Mouse (Mus musculus) spleen, postnatal 4 days (tissue): Measurements from ENCODE around the gene Tmem26.

Source experiments
- DNase-seq, 2 experiments: peaks; one replicate each; pipeline ENCODE4 v3.0.0; 2022; ENCODE audit warnings: low spot score in 2 of 2

Gene Tmem26

DNA sequence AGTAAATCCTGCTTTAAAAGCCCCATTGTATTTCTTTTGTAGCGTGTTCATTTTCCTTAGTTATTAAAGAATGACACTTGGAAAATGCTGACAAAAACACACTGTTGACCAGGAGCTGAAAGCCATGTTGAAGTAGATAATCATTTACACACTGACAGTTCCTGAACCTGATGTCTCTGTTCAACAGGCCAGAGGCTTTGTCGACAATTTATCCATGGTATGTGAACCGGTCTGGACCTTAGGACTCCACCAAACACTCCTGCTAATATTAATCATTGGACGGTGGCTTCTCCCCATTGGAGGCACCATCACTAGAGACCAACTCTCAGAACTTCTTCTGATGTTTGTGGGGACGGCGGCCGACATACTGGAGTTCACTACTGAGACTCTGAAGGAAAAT is 27.5 kb downstream of the Tmem26 start:
- no peak for DNase-seq

GRCm38 (mm10) chr10:68759238-68759637 is 35.8 kb downstream of the Tmem26 start:
- no peak for DNase-seq

DNA sequence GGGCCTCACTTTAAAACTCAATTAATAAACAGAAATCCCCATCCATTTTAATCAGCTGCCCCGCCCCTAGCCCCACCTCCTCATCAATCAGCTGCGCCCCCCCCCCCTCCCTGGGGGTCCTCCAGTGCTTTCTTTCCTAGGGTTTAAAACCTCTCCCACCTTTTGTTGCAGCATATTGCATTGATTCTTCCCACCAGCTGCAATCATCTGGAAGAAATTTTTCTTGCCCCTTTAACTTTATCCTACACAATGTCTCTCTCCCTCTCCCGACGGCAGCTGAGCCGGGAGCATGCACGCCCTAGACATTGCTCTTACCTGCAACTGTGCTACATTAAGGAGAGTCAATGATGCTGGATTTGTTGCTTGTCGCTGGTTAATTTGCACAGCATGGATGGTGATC is 36.3 kb downstream of the Tmem26 start:
- no peak for DNase-seq

DNA sequence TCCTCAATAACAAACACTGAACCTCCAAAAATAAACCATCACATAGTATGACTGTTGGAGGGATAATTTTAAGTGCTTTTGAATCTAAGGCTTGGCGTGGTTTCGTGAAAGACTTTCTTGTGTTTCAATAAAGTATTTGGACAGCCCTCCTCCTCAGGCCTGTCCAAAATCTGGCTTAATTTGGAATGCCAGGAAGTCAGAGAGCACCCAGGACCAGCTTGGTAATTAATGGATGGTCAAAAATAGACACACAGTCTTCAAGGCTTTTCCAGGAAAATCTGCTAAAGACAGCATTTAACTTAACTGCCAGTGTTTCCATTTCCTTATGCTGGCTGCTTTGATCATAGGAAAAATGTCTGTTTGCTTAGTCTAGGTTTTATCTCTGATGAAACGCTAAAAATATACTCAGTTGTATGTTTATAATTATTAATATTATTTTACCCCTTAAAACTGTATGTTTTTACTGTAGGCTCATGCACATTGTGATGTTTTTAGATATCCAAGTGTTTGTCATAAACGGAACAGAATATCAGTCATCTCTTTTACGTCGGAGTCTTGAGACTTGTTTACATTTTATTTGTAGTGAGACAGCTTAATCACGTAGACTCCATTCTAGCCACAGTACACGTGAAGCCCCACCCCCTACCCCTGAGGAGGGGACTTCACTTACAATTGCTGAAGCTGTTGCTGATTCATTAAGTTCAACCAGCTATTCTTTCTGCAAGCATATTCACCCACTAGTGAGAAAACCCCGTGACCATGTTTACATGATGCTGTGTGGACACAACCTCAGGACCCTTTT is 57.8 kb downstream of the Tmem26 start:
- DNase-seq: no peak

- no peak for DNase-seq
Measured at GRCm38 (mm10) chr10:68782724-68783123, 59.3 kb downstream of the Tmem26 start.

DNA sequence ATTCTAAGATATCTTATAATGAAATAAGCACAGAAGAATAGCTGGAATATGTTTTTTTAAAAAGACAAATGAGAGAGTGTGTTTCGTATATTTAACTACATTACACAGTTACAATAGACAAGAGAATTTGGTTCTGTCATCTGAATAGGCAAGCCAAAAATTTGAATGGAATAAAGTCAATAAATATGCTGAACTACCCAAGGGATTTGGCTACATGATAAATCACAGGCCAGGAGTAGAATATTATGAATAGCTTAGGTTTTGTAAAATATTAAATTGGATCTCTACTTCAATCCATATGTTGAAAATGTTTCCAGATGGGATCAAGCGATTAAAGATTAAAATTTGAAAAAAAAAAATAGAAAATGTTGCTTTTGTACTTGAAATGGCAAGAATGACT is 60.4 kb downstream of the Tmem26 start:
- DNase-seq: no peak

DNA sequence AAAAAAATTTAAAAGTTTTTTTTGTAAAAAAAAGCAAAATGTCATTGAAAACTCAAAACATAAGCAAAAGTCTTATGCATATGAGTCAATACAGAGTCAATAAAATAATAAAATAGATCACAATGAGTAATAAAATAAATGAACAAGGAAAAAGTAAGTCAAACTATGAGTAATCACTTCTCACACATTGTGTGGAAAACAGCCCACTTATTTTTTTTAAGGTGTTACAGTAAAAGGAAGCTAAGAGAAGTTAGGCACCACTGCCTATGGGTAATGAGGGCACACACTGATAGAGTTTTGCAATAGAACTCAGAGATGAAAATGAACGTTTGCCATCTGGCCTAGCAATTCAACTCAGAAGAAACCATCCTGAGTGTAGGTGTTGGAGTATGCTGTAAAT is 61.0 kb downstream of the Tmem26 start:
- DNase-seq: no peak

DNA sequence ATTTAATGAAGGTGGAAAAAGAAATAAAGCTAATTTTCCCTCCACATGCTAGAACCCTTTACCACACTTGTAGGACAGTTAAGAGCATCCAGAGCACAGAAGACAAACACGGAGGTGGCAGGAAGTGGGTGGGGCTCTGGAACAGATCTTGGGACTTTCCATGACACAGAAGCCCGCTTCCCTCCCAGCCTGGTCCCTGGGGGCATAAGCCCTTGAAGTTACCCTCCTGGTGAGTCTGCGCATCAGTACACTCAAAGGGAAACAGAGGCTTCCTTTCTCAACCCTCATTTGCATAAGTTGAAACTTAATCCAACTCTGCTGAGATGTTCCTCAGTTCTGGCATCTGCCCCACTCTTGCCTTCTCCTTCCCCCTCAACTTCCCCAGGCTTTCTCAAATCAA is 72.0 kb downstream of the Tmem26 start:
- DNase-seq: no peak

GRCm38 (mm10) chr10:68799883-68800282 is 76.4 kb downstream of the Tmem26 start:
- DNase-seq: peak in 1 of 2 experiments; percentile 18

DNA sequence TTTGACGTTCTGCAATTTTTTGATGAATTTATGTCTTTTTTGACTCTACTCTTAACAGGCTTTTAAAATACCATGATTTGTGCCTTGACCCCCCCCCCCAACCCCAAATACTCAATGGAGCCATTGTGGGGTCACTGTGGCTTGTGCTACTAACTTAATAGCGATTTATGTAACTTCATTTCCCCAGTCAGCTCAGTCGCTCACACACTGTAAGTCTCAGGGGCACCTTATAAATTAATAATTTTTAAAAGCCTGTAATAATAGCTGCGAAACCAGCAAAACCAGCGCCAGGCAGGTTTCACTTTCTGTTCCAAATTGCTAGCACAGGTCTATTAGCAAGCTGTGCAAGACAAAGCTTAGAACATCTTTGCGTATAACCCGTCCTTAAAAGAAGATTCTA is 76.9 kb downstream of the Tmem26 start:
- DNase-seq: no peak

DNA sequence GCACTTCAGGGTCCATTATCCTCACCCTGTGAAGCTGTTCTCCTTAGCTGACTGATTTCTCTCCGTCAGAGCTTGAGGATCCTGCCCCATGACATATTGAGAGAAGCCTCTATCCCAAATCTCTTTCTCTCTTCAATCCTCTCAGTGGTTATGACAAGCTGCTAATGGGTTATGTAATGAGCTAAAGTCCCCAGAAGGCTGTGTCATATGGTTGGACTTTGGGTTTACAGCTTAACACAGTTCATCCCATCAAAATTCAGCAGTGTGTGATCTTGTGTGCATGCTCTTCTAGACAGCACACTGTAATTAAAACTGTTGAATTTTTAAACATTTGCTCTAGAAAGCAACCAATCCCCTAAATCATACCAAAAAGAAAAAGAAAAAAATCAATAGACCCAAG is 82.9 kb downstream of the Tmem26 start:
- DNase-seq: no peak

DNA sequence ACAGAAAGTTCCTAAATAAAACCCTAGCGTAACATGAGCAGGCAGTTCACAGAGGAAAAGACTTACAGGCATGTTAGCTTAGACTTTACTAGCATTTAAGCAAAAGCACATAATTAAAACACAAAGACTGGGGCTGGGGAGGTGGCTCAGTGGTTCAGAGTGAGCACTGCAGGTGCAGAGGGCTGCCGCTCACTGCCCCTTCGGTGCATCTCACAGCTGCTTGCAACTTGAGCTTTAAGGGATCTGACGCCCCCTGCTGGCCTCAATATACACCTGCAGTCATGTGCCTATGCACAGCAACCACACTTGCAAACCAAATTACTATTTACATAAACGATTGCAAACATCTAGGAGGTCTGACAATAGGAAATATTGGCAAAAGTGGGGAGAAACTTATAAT is 87.5 kb downstream of the Tmem26 start:
- DNase-seq: no peak

DNA sequence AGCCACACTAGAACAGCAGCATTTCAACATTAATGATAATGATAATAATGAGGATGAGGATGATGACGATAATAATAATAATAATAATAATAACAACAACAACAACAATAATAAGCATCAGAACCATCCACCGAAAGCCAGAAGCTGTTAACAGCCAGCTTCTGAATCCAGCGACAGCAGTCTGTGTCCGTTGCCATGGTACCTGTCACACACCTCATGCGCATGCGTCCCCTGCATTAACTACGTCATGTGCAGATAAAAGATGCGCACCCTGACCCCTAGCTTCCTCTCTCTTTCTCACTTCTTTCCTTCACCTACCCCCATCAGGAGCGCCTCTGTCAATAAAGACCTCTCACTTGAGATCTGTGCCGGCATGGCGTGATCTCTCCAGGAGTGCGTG is 89.3 kb downstream of the Tmem26 start:
- no peak for DNase-seq

- DNase-seq: no peak
Measured at GRCm38 (mm10) chr10:68817281-68817680, 93.8 kb downstream of the Tmem26 start.

DNA sequence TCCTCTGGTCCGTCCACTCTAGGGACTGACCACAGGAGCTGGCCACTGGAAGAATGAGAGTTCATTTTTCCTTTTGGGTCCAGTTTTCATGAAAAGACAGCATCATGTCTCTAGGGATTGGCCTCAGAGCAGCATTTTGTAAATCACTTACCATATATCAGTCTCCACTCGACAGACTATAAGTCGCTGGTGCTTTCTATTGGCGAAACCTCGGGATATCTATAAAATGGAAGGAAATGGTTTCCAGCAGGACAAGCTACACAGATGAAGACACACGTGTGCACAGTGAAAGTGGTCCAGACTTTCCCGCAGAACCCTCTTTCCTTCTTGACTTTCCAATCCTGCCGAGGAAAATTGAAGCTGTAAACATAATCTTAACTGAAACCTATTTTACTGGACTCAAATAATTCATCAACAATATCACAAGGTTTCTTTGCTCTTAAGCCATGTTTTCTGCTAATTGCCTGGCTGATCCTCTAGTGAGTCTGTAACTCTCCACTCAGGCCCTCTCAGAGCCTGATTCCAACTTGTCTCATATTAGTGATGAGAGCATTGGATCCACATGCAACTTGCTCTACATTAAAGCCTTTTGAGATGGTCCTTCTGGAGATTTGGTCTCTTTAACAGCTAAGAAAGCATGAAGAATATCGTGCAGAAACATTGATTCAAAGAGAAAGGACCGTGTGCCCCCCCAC is 94.8 kb downstream of the Tmem26 start:
- no peak for DNase-seq

GRCm38 (mm10) chr10:68824519-68824918 is 101.1 kb downstream of the Tmem26 start:
- DNase-seq: no peak
